Mouse (Mus musculus): ENCODE data around the gene Jagn1. TPM values are rescaled to one million over a fixed set of nuclear protein-coding genes. Genes with fewer than 3 reads are reported as not detected.
A peak's percentile ranks its signal among the peaks of the same experiment; 100 is the strongest.

Gene Jagn1
- polyA plus RNA-seq, 2 experiments, result 23.1 to 27.0 TPM

GRCm38 (mm10) chr6:113495071-113495675 is 52.8 kb downstream of the Jagn1 start:
- peaks cover 12% of the 10 kb centered on the region for H3K27me3 ChIP-seq (ENCODE audit: control insufficient read depth, insufficient read depth, low read length)
- ATAC-seq (ENCODE audit: insufficient read depth), result no peak
- 40% methylated on average over 28 of the region's 28 CpGs for WGBS (ENCODE audit: insufficient replicate concordance)
- TF ChIP-seq CTCF (IDR thresholded peaks at IDR 0.05; ENCODE audit: low read depth) (no peak), EP300 (IDR thresholded peaks at IDR 0.05; ENCODE audit: low read depth) (no peak)
- H3K4me3 ChIP-seq (ENCODE audit: insufficient read depth in 1 of 2, low read depth in 2 of 2, low read length in 2 of 2), result peak overlapping the region in 1 of 2 experiments; percentile 51; a peak in 2 of 4 replicates
- no peaks in the 10 kb centered on the region for H3K9me3 ChIP-seq (ENCODE audit: control insufficient read depth, low read length)
- no peak overlapping the region for H3K9ac ChIP-seq (replicated peaks)
- peak overlapping the region; percentile 75 for H3K4me2 ChIP-seq (ENCODE audit: low read depth)
- H3K4me1 ChIP-seq (replicated peaks; ENCODE audit: control insufficient read depth in 2 of 2, insufficient read depth in 2 of 2, low read length in 1 of 2), result no peaks in the 10 kb centered on the region
- H3K36me3 ChIP-seq (replicated peaks; ENCODE audit: control insufficient read depth, insufficient read depth, low read depth), result no peaks in the 10 kb centered on the region
- DNase-seq (ENCODE audit: low read depth in 3 of 3, low spot score in 3 of 3), result no peak
- H3K27ac ChIP-seq, result no peak overlapping the region

Small RNAs within 50 kb of the gene (microRNA-seq; reads per million reads assigned to microRNA genes)
- not detected for gene Gm24387

Other genes with a start within 250 kb of the Jagn1 start
- 0.06 TPM in 1 of 2 replicates, not detected in the other for gene Lhfpl4, start 247.2 kb upstream of the Jagn1 start, polyA plus RNA-seq (2012; rRNA removed)
- gene Lhfpl4, start 247.2 kb upstream of the Jagn1 start, polyA plus RNA-seq (2014; fragmentation: Nextera tagmentation; extraction: Ambion mirVana), result 0.13 TPM in 1 of 2 replicates, not detected in the other
- gene Mtmr14, start 204.7 kb upstream of the Jagn1 start, polyA plus RNA-seq (2012; rRNA removed), result 11.6 and 13.6 TPM in 2 replicates
- 16.0 and 17.0 TPM in 2 replicates for gene Mtmr14, start 204.7 kb upstream of the Jagn1 start, polyA plus RNA-seq (2014; fragmentation: Nextera tagmentation; extraction: Ambion mirVana)
- gene Cpne9, start 160.3 kb upstream of the Jagn1 start, polyA plus RNA-seq (2012; rRNA removed), result 0.02 TPM in 2 replicates
- not detected in 2 replicates for gene Cpne9, start 160.3 kb upstream of the Jagn1 start, polyA plus RNA-seq (2014; fragmentation: Nextera tagmentation; extraction: Ambion mirVana)
- gene Brpf1, start 135.4 kb upstream of the Jagn1 start, polyA plus RNA-seq (2012; rRNA removed), result 9.4 and 11.7 TPM in 2 replicates
- 6.7 and 7.5 TPM in 2 replicates for gene Brpf1, start 135.4 kb upstream of the Jagn1 start, polyA plus RNA-seq (2014; fragmentation: Nextera tagmentation; extraction: Ambion mirVana)
- gene Ogg1, start 115.6 kb upstream of the Jagn1 start, polyA plus RNA-seq (2012; rRNA removed), result 8.0 TPM in 2 replicates
- 4.5 and 5.1 TPM in 2 replicates for gene Ogg1, start 115.6 kb upstream of the Jagn1 start, polyA plus RNA-seq (2014; fragmentation: Nextera tagmentation; extraction: Ambion mirVana)
- gene Camk1, start 98.6 kb upstream of the Jagn1 start, polyA plus RNA-seq (2012; rRNA removed), result 6.9 and 9.0 TPM in 2 replicates
- 16.3 and 19.7 TPM in 2 replicates for gene Camk1, start 98.6 kb upstream of the Jagn1 start, polyA plus RNA-seq (2014; fragmentation: Nextera tagmentation; extraction: Ambion mirVana)
- 10.3 and 15.1 TPM in 2 replicates for gene Tada3, start 64.7 kb upstream of the Jagn1 start, polyA plus RNA-seq (2012; rRNA removed)
- 15.6 and 18.7 TPM in 2 replicates for gene Tada3, start 64.7 kb upstream of the Jagn1 start, polyA plus RNA-seq (2014; fragmentation: Nextera tagmentation; extraction: Ambion mirVana)
- gene Arpc4, start 64.5 kb upstream of the Jagn1 start, polyA plus RNA-seq (2012; rRNA removed), result 37.2 and 43.7 TPM in 2 replicates
- gene Arpc4, start 64.5 kb upstream of the Jagn1 start, polyA plus RNA-seq (2014; fragmentation: Nextera tagmentation; extraction: Ambion mirVana), result 102 and 103 TPM in 2 replicates
- gene Ttll3, start 53.3 kb upstream of the Jagn1 start, polyA plus RNA-seq (2012; rRNA removed), result 1.6 and 2.3 TPM in 2 replicates
- gene Ttll3, start 53.3 kb upstream of the Jagn1 start, polyA plus RNA-seq (2014; fragmentation: Nextera tagmentation; extraction: Ambion mirVana), result 0.41 and 0.44 TPM in 2 replicates
- 8.1 and 12.8 TPM in 2 replicates for gene Rpusd3, start 23.2 kb upstream of the Jagn1 start, polyA plus RNA-seq (2012; rRNA removed)
- gene Rpusd3, start 23.2 kb upstream of the Jagn1 start, polyA plus RNA-seq (2014; fragmentation: Nextera tagmentation; extraction: Ambion mirVana), result 8.6 and 11.0 TPM in 2 replicates
- 0.02 TPM in 2 replicates for gene Cidec, start 6.8 kb upstream of the Jagn1 start, polyA plus RNA-seq (2012; rRNA removed)
- gene Cidec, start 6.8 kb upstream of the Jagn1 start, polyA plus RNA-seq (2014; fragmentation: Nextera tagmentation; extraction: Ambion mirVana), result 0.13 TPM in 1 of 2 replicates, not detected in the other
- 0.11 and 0.24 TPM in 2 replicates for gene Il17re, start 15.9 kb downstream of the Jagn1 start, polyA plus RNA-seq (2012; rRNA removed)
- 0.08 TPM in 1 of 2 replicates, not detected in the other for gene Il17re, start 15.9 kb downstream of the Jagn1 start, polyA plus RNA-seq (2014; fragmentation: Nextera tagmentation; extraction: Ambion mirVana)
- 3.4 and 4.3 TPM in 2 replicates for gene Il17rc, start 28.9 kb downstream of the Jagn1 start, polyA plus RNA-seq (2012; rRNA removed)
- 3.4 and 5.6 TPM in 2 replicates for gene Il17rc, start 28.9 kb downstream of the Jagn1 start, polyA plus RNA-seq (2014; fragmentation: Nextera tagmentation; extraction: Ambion mirVana)
- 2.7 and 3.1 TPM in 2 replicates for gene Creld1, start 40.7 kb downstream of the Jagn1 start, polyA plus RNA-seq (2012; rRNA removed)
- 3.9 and 5.1 TPM in 2 replicates for gene Creld1, start 40.7 kb downstream of the Jagn1 start, polyA plus RNA-seq (2014; fragmentation: Nextera tagmentation; extraction: Ambion mirVana)
- not detected in 2 replicates for gene Prrt3, start 59.4 kb downstream of the Jagn1 start, polyA plus RNA-seq (2012; rRNA removed)
- not detected in 2 replicates for gene Prrt3, start 59.4 kb downstream of the Jagn1 start, polyA plus RNA-seq (2014; fragmentation: Nextera tagmentation; extraction: Ambion mirVana)
- gene Emc3, start 89.1 kb downstream of the Jagn1 start, polyA plus RNA-seq (2012; rRNA removed), result 16.3 and 20.7 TPM in 2 replicates
- gene Emc3, start 89.1 kb downstream of the Jagn1 start, polyA plus RNA-seq (2014; fragmentation: Nextera tagmentation; extraction: Ambion mirVana), result 39.4 and 41.5 TPM in 2 replicates
- 6.9 and 8.4 TPM in 2 replicates for gene Fancd2, start 89.1 kb downstream of the Jagn1 start, polyA plus RNA-seq (2012; rRNA removed)
- gene Fancd2, start 89.1 kb downstream of the Jagn1 start, polyA plus RNA-seq (2014; fragmentation: Nextera tagmentation; extraction: Ambion mirVana), result 9.1 and 10.7 TPM in 2 replicates
- gene Fancd2os, start 158.1 kb downstream of the Jagn1 start, polyA plus RNA-seq (2012; rRNA removed), result 0.03 and 0.04 TPM in 2 replicates
- 0.14 TPM in 1 of 2 replicates, not detected in the other for gene Fancd2os, start 158.1 kb downstream of the Jagn1 start, polyA plus RNA-seq (2014; fragmentation: Nextera tagmentation; extraction: Ambion mirVana)
- 66.6 and 71.1 TPM in 2 replicates for gene Brk1, start 162.2 kb downstream of the Jagn1 start, polyA plus RNA-seq (2012; rRNA removed)
- 86.4 and 88.8 TPM in 2 replicates for gene Brk1, start 162.2 kb downstream of the Jagn1 start, polyA plus RNA-seq (2014; fragmentation: Nextera tagmentation; extraction: Ambion mirVana)
- gene Vhl, start 181.4 kb downstream of the Jagn1 start, polyA plus RNA-seq (2012; rRNA removed), result 3.9 and 5.0 TPM in 2 replicates
- gene Vhl, start 181.4 kb downstream of the Jagn1 start, polyA plus RNA-seq (2014; fragmentation: Nextera tagmentation; extraction: Ambion mirVana), result 7.4 and 8.0 TPM in 2 replicates
- 19.1 and 27.0 TPM in 2 replicates for gene Irak2, start 195.9 kb downstream of the Jagn1 start, polyA plus RNA-seq (2012; rRNA removed)
- 4.9 and 7.0 TPM in 2 replicates for gene Irak2, start 195.9 kb downstream of the Jagn1 start, polyA plus RNA-seq (2014; fragmentation: Nextera tagmentation; extraction: Ambion mirVana)

Measured in liver, embryonic 14.5 days (tissue).